Mouse (Mus musculus) spleen, postnatal 14 days (tissue): ENCODE results near the gene Zfp985.
"Not testable (repeated sequence)": the region's sequence is repeated elsewhere in the genome, so short reads cannot be mapped to it uniquely, and the experiment has no call there.

ENCODE experiments used
- DNase-seq, 2 experiments: peaks; one replicate each; pipeline ENCODE4 v3.0.0; 2021 to 2022; ENCODE audit warnings: low spot score in 2 of 2

Zfp985 gene

DNA sequence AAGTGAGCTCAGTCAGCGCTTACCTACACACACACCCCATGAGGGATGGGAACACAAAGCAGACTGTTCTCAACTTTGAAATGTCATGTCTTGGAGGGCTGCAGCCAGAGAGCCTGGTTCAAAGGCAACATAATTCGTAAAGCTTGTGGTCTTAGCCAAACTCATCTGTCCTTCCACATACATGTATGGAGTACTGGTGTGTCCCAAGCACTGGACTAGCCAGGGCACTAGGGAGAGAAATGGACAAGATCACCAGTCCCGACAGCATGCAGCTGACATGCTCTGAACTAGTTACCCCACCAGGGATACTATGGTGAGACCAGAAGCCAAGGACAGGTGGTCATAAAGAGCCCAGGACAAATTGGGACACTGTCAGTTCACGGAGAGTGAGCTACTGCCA is 50.7 kb downstream of the Zfp985 start:
- no peak for DNase-seq

DNA sequence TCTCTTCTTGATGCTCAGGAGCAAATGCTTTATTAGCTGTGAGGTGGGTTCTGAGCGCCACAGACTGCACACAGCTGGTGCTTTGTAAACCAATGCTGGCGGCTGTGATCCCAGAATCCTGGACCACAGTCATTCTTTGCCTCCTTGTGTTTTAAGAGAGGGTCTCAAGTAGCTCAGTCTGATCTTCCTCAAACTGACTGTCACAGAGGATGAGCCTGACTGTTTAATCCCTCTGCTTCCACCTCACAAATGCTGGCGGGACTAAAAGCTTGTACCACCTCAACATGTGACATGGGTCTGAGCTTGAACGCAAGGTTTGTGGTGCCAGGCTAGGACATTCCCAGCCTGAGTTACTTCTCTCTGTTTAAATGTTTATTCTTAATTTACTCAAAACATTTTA is 52.4 kb downstream of the Zfp985 start:
- DNase-seq: no peak

DNA sequence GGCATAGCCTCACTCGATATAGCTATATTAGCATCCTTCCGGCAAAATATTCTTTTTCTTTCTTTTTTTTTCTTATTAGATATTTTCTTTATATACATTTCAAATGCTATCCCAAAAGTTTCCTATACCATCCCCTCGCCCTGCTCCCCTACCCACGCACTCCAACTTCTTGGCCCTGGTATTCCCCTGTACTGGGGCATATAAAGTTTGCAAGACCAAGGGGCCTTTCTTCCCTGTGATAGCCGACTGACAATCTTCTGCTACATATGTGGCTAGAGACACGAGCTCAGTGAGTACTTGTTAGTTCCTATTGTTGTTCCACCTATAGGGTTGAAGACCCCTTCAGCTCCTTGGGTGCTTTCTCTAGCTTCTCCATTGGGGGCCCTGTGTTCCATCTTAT is 53.4 kb downstream of the Zfp985 start:
- not testable (repeated sequence) for DNase-seq

DNA sequence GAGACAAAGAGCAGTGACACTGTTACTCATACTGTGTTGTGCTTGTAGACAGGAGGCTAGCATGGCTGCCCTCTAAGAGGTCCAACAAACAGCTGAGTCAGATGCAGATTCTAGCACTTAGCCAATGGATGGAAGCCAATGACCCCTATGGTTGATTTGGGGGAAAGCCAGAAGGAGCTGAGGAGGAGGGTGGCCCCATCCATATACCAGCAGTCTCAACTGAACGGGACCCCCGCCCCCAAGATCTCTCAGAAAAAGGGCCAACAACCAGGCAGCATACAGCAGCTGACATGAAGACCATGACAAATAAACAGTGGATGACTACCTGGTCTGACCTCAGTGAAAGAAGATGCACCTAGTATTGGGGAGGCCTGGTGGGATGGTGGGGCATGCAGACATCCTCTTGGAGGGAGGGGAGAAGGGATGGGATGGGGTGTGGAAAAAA is 80.8 kb downstream of the Zfp985 start:
- not testable (repeated sequence) for DNase-seq
